Mouse (Mus musculus): ENCODE results near the gene Ankrd55.

GRCm38 (mm10) chr13:112363218-112363617, 75.0 kb downstream of the Ankrd55 start:
- TF ChIP-seq POLR2A (IDR thresholded peaks at IDR 0.05; ENCODE audit: low read depth, low read length) (no peak), CTCF (conservative IDR thresholded peaks at IDR 0.05; ENCODE audit: insufficient read depth, insufficient read length, low read depth, low read length) (no peak)
